Mouse (Mus musculus): ENCODE results near the gene Arhgap33.

The Arhgap33 gene

GRCm38 (mm10) chr7:30553810-30554584, 19.1 kb upstream of the Arhgap33 start:
- in situ Hi-C loops (cut with MboI; ENCODE audit: low pct_unique_long_range_greater_than_20kb in 1 of 2, low sequenced_read_pairs in 2 of 2, unreplicated experiment in 1 of 2): no loop called here

DNA sequence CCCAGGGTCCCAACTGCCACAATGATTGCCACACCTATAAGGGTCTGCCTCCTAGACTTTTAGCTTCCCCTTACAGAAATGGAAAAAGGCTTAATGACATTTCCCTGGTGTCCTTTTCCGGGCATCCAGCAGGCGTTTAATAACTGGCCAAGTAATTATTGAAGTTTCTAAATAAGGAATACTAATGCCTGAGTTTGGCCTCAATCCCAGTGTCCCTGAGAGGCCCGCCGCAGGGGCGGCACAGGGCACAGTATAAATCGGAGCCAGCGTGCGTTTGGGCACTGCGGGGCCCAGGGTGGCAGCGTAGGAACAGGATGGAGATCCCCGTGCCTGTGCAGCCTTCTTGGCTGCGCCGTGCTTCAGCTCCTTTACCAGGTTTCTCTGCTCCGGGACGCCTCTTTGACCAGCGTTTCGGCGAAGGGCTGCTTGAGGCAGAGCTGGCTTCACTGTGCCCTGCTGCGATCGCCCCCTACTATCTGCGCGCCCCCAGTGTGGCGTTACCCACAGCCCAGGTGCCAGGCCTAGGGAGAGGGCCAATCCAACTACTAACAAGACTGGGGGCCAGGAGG, 18.2 kb upstream of the Arhgap33 start:
- in situ Hi-C loops (cut with MboI; ENCODE audit: low pct_unique_long_range_greater_than_20kb in 1 of 2, low sequenced_read_pairs in 2 of 2, unreplicated experiment in 1 of 2): no loop called here

DNA sequence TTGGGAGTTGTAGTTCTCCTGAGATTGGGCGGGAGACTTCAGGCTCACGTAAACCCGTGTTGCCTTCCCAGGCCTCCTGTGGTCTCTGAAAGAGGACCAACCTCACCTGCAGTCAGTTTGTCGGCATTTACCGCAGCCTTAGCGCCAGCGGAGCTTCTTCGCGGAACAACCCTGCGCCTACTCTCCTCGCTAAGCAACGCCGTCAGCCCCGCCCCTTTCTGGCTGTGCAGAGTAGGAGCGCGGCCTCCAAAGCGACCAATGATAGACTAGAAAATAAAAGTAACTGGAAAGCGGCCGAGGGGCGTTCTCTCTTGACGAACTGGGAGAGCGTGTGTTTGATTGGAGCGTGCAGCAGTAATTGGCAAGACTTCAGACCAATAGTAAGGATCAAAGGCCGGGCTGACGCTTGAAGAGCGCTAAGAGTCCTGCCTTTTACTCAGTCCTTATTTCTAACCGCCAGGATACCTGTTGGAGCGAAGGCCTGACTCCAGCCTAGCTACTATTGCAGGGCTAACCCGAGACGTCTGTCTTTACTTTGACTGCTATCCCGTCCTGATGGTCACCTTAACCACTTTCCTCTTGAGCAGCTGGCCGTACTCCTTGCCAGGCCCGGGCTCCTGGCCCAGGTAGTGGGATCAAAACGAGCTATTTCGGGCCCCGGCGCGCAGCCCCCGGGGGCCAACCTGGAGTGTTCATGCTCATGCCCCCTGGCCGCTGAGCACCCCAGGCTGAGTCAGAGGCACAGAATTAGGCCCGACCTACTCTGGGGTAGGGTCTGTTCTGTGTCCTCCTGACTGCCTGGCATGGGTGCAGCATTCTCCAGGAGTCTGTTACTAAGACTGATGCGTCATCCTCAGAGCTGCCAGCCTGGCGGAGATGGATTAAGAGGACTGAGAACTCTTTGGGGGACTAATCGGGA, 17.5 kb upstream of the Arhgap33 start, which contains the start of the genes Hspb6 and Proser3:
TSS of gene Hspb6 (plus strand) at position 77 of the 919 bp plus-strand sequence.
TSS of gene Proser3 (minus strand) at position 198 of the 919 bp plus-strand sequence.
- in situ Hi-C loops (cut with MboI; ENCODE audit: low pct_unique_long_range_greater_than_20kb in 1 of 2, low sequenced_read_pairs in 2 of 2, unreplicated experiment in 1 of 2): no loop called here

- in situ Hi-C loops (cut with MboI; ENCODE audit: low pct_unique_long_range_greater_than_20kb in 1 of 2, low sequenced_read_pairs in 2 of 2, unreplicated experiment in 1 of 2): no loop called here
Measured at GRCm38 (mm10) chr7:30551445-30552101, 16.7 kb upstream of the Arhgap33 start.

DNA sequence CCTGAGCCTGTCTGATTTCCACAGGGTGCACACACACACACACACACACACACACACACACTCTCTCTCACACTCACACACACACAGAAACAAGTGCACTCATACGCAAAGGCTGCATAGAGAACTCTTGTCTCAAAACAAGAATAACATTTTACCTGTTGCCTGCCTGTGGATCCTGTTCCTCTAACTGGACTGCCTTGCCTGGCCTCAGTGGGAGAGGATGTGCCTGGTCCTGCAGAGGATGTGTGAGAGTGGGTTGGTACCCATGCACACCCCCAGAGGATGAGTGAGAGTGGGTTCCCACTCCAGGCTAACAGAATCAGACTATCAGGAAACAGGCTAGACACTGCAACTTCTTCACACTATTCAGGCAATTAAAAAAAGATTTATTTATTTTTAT, 15.7 kb upstream of the Arhgap33 start:
- in situ Hi-C loops (cut with MboI; ENCODE audit: low pct_unique_long_range_greater_than_20kb in 1 of 2, low sequenced_read_pairs in 2 of 2, unreplicated experiment in 1 of 2): no loop called here

DNA sequence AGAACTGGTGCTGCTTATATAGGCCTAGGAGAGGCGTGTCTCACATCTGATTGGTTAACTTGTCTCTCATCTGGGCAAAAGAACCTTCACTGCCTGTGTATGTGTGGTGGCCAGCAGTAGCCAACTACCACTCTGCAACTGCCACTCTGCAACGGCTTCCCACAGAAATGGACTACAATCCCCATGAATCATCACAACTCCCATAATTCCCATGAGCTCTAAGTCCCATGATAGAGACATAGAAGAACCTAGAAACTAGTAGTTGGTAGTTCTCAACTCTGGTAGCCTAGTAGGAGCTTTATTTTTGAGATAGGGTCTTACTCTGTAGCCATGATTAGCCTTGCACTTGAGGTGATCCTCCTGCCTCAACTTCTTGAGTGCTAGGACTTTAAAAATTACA, 15.0 kb upstream of the Arhgap33 start:
- in situ Hi-C loops (cut with MboI; ENCODE audit: low pct_unique_long_range_greater_than_20kb in 1 of 2, low sequenced_read_pairs in 2 of 2, unreplicated experiment in 1 of 2): no loop called here

GRCm38 (mm10) chr7:30544327-30544726, 9.5 kb upstream of the Arhgap33 start:
- in situ Hi-C loops (cut with MboI; ENCODE audit: low pct_unique_long_range_greater_than_20kb in 1 of 2, low sequenced_read_pairs in 2 of 2, unreplicated experiment in 1 of 2): no loop called here

DNA sequence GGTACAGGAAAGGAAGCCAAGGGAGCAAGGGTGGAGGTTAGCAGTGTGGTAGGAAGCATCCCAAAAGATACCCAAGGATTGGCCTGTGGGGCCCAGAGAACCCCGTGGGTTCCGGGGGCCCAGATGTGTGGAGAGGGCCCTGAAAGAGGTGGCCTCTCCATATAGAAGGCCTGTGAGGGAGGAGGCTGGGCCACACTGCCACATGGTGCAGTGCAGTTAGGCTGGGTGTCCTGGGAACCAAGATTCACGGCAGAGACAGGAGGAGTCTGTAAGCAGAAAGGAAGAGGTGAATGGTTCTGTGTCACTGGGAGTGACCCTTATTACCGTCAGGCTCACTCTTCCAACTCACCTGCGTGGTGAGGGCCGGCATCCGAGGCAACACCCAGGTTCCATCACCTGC, 5.7 kb upstream of the Arhgap33 start:
- in situ Hi-C loops (cut with MboI; ENCODE audit: low pct_unique_long_range_greater_than_20kb in 1 of 2, low sequenced_read_pairs in 2 of 2, unreplicated experiment in 1 of 2): no loop called here

DNA sequence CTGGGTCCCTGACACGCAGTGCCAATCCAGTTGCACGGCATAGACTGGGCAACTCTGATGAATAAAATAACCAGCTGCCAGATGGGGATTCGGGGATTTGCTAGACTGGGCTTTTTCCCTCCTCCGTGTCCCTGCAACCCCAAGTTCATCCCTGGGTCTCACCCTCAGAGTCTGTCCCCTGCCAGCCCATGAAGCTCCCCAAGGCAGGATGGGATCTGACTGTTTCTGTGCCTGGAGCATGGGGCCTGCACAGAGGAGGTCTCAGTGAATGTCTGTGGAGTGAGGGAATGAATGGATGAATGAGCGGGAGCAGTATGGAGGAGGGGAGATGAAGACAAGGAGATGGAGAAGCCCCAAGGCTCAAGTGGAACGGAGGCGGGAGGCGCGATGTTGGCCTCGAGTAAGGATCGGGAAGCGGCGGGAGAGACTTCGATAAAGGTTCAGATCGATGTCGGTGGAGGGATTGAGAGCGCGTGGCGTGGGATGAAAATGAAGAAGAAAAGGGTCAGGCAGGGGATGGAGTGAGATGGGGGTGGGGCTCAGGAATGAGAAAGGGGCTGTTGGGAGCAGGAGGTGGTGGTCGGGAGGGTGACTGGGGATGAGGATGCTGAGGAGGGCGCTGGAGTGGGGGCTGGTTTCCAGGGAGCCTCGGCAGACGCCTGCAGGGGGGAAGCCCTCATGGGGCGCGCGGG, 773 bp downstream of the Arhgap33 start:
- in situ Hi-C loops (cut with MboI; ENCODE audit: low pct_unique_long_range_greater_than_20kb in 1 of 2, low sequenced_read_pairs in 2 of 2, unreplicated experiment in 1 of 2): no loop called here

GRCm38 (mm10) chr7:30532931-30533330, 1.9 kb downstream of the Arhgap33 start:
- in situ Hi-C loops (cut with MboI; ENCODE audit: low pct_unique_long_range_greater_than_20kb in 1 of 2, low sequenced_read_pairs in 2 of 2, unreplicated experiment in 1 of 2): no loop called here

DNA sequence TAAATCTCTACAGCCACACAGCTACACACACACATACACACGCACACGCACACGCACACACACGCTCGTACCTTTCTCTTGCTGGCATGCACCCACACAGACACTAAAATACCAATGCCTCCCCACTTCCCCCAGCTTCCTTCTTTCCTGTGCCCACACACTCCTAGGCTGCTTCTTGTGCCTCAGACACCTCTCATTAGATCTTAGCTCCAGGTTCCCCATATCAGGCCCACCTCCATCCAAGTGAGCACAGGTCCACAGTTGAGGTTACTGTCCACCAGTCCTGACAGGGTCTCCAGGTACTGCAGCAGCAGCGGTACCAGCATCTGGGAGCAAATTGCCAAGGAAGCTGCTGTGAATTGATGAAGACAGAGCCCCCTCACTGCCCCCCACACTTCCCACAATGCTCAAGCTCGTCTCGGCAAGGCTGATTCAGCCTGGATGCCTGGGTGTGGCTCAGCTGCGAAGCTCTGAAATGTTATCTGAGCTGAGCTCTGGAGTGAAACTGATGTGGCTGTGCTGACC, 3.5 kb downstream of the Arhgap33 start:
- in situ Hi-C loops (cut with MboI; ENCODE audit: low pct_unique_long_range_greater_than_20kb in 1 of 2, low sequenced_read_pairs in 2 of 2, unreplicated experiment in 1 of 2): no loop called here

DNA sequence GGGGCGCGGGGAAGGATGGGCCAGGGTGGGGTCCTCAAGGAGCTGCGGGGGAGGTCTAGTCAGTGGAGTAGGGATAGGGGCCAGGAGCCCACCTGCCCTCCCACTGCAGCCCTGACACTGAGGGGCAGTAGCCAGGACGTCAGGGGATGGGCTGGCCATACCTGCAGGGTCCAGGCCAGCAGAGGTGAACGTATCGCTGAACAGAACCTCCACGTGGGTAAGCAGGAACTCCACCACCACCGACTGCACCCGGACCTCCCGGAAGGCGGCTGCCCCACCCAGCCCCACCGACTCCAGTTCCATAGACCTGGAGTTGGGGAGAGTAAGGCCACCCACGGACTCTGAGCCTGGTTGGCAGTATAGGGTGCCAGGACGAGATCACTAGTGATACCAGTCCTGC, 7.9 kb downstream of the Arhgap33 start:
- in situ Hi-C loops (cut with MboI; ENCODE audit: low pct_unique_long_range_greater_than_20kb in 1 of 2, low sequenced_read_pairs in 2 of 2, unreplicated experiment in 1 of 2): no loop called here

- in situ Hi-C loops (cut with MboI; ENCODE audit: low pct_unique_long_range_greater_than_20kb in 1 of 2, low sequenced_read_pairs in 2 of 2, unreplicated experiment in 1 of 2): no loop called here
Measured at GRCm38 (mm10) chr7:30526399-30526798, 8.5 kb downstream of the Arhgap33 start.

DNA sequence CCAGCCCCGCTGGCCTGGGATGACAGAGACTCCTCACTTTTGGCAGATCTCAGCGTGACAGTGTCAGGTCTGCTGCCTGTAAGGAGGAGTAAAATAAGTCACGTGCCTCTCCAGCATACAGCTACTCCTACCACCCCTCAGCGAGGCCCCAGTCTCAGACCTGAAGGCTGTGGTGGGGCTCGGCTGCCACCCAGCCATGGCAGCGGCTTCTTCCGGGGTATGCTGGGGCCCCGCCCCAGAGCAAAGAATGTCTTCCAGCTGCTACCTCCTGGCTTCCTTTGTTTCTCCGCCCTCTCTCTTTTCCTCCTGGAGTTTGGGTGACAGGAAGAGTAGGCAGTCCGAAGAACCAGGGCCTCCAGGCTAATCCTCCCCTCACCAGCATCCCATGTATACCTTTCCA, 8.9 kb downstream of the Arhgap33 start:
- in situ Hi-C loops (cut with MboI; ENCODE audit: low pct_unique_long_range_greater_than_20kb in 1 of 2, low sequenced_read_pairs in 2 of 2, unreplicated experiment in 1 of 2): no loop called here

GRCm38 (mm10) chr7:30524487-30524886, 10.4 kb downstream of the Arhgap33 start:
- in situ Hi-C loops (cut with MboI; ENCODE audit: low pct_unique_long_range_greater_than_20kb in 1 of 2, low sequenced_read_pairs in 2 of 2, unreplicated experiment in 1 of 2): no loop called here

DNA sequence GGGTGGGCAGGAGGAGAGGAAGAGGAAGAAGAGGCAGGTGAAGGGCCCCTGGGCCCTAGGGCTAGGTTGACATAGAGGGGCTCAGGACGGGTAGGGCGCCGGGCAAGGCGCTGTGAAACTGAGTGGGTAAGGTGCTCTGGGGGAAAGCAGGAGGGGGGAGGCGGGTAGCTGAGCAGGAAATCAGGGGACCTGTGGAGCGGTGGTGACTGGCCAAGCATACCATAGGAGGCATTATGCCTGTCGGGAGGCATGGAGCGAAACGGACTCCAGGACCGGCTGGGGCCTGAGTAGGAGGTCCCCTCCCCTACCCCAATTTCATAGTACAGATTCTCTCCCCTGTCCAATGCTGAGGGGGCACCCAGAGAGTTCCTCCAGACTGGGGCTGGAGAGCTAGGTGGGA, 12.0 kb downstream of the Arhgap33 start:
- in situ Hi-C loops (cut with MboI; ENCODE audit: low pct_unique_long_range_greater_than_20kb in 1 of 2, low sequenced_read_pairs in 2 of 2, unreplicated experiment in 1 of 2): no loop called here

DNA sequence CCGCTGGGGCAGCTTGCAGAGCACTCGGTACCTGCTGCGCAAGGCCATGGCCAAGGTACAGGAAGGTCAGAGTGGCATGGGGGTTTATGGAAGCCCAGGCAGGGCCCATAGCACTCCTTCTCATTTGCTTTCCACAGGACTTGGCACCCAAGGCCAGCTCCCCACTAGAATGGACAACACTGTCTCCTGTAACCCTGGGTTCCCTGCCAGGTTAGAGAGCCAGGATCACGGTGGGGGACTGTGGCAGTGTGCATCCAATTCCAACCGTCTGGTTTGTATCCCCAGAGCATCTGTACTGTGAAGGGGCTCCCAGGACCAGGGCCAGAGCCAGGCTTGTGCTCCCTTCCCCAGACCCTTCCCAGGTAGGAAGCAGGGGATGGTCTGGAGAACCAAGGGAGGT, 14.0 kb downstream of the Arhgap33 start:
- in situ Hi-C loops (cut with MboI; ENCODE audit: low pct_unique_long_range_greater_than_20kb in 1 of 2, low sequenced_read_pairs in 2 of 2, unreplicated experiment in 1 of 2): no loop called here

DNA sequence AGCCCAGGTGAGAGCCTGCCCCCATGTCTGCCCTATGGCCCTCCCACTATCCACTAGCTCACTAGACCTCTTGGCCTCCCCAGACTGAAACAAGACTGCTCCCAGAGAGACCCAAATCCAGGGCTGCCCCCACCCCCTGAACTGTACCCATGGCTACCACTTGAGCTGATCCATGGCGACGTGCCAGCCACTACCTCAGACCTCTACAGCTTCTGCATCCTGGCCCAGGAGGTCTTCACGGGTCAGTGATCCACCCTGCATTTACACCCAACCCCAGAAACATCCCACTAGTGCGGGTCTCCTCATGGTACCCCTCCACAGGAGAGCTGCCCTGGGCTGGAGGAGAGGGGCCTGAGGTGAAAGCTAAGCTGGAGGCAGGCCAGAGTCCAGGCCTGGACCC, 14.5 kb downstream of the Arhgap33 start:
- in situ Hi-C loops (cut with MboI; ENCODE audit: low pct_unique_long_range_greater_than_20kb in 1 of 2, low sequenced_read_pairs in 2 of 2, unreplicated experiment in 1 of 2): no loop called here

Measured in mouse embryonic stem cell (cell line).